Mouse (Mus musculus) erythroblast, embryonic 14.5 days (primary cell): ENCODE measurements around the gene Cep63.

Experiments used
- GATA1 ChIP-seq: IDR thresholded peaks from 2 replicates; pipeline ENCODE4 v1.6.1; 2012; ENCODE audit warnings: low read length, inconsistent platforms, mixed read lengths
- TAL1 ChIP-seq: IDR thresholded peaks from 3 replicates; pipeline ENCODE4 v1.6.1; 2012; ENCODE audit warnings: low read length, inconsistent platforms, mixed read lengths

DNA sequence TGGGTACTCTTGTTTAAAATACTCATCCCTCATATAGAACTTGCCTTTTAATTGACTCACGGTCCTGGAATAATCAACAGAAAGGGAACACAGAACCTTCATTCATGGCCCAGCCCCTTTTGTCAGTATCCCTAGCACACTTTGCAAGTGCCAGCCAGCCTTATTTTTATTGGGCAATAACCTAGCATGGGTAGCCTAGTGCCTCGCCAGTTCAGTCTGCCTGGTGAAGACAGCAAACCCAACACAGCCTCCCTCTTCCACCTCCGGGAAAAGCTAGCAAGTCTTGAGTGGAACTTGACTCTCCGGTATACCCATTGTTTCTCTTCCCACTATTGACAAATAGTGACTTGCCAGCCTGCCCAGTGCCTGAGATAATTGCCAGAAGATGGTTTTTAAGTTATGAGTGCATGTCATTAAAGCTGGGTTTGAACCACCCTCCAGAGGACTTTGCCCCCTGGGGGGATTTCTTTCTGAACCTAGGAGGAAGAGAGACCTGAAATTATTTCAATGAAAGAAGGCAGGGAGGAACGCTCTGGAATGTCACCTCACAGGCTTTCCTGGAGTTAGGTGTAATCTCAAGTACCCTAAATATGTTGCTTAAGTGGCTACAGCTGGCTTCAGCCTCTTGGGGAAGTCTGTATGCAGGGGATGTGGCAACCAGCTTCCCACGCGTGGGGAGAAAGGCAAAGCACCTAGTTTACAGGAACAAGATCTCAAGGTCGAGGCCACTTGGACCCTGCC is 30.2 kb upstream of the Cep63 start:
- TF ChIP-seq GATA1: no peak
- no peak for TF ChIP-seq TAL1
